Mouse (Mus musculus) ES-E14 (cell line): ENCODE data around the gene Shisa8. TPM values are rescaled to one million over a fixed set of nuclear protein-coding genes. Genes with fewer than 3 reads are reported as not detected.

Experiments
- DNase-seq: peaks from one replicate; pipeline ENCODE4 v3.0.0-alpha.2; 2013; ENCODE audit warnings: low read depth, low spot score
- H3K27ac ChIP-seq: 2 replicates; pipeline ENCODE4 v1.5.1; 2012; ENCODE audit warnings: low read depth, mild to moderate bottlenecking, low read length, moderate library complexity, mixed read lengths; ENCODE audit not compliant: poor library complexity, insufficient read depth, severe bottlenecking
- H3K36me3 ChIP-seq: 2 replicates; pipeline ENCODE4 v1.6.1; 2012; ENCODE audit warnings: mild to moderate bottlenecking, low read length, moderate library complexity, mixed read lengths; ENCODE audit not compliant: control insufficient read depth, poor library complexity, insufficient read depth, severe bottlenecking
- H3K4me1 ChIP-seq, 2 experiments: fragments of 150-350 bp in 1 of 2; sonication (generic) in 1 of 2; 2 replicates each; pipeline ENCODE4 v1.6.1; 2012; ENCODE audit warnings: low read length in 2 of 2, mild to moderate bottlenecking in 1 of 2, mixed read lengths in 1 of 2; ENCODE audit not compliant: control insufficient read depth in 2 of 2, insufficient read depth in 2 of 2, poor library complexity in 1 of 2
- H3K4me3 ChIP-seq, 2 experiments: fragments of 150-350 bp in 1 of 2; sonication (generic) in 1 of 2; 2 replicates each; pipeline ENCODE4 v1.5.1; 2012; ENCODE audit warnings: low read length in 2 of 2, low read depth in 1 of 2, mild to moderate bottlenecking in 1 of 2, mixed read lengths in 1 of 2; ENCODE audit not compliant: insufficient read depth in 1 of 2, poor library complexity in 1 of 2, severe bottlenecking in 1 of 2
- H3K9ac ChIP-seq: 2 replicates; pipeline ENCODE4 v1.6.1; 2012; ENCODE audit warnings: low read depth, mild to moderate bottlenecking, low read length, mixed read lengths; ENCODE audit not compliant: poor library complexity, insufficient read depth, severe bottlenecking
- H3K9me3 ChIP-seq: fragments of 150-350 bp; sonication (generic); 2 replicates; pipeline ENCODE4 v1.6.1; 2012; ENCODE audit warnings: low read depth, mild to moderate bottlenecking, low read length; ENCODE audit not compliant: control insufficient read depth, insufficient read depth
- CHD2 ChIP-seq: IDR thresholded peaks from 2 replicates; pipeline ENCODE4 v1.6.1; 2014; ENCODE audit warnings: mild to moderate bottlenecking, low read depth, low read length, inconsistent platforms
- HCFC1 ChIP-seq: IDR thresholded peaks from 2 replicates; pipeline ENCODE4 v1.6.1; 2012; ENCODE audit warnings: low read length, inconsistent platforms, borderline replicate concordance; ENCODE audit not compliant: insufficient read depth
- MAFK ChIP-seq: IDR thresholded peaks from 2 replicates; pipeline ENCODE4 v1.6.1; 2014; ENCODE audit warnings: mild to moderate bottlenecking, low read depth, low read length, inconsistent platforms; ENCODE audit not compliant: insufficient read depth
- ZC3H11A ChIP-seq: IDR thresholded peaks from 2 replicates; pipeline ENCODE4 v1.6.1; 2012; ENCODE audit warnings: low read depth, mild to moderate bottlenecking, inconsistent platforms, low read length, borderline replicate concordance
- ZNF384 ChIP-seq: IDR thresholded peaks from 2 replicates; pipeline ENCODE4 v1.6.1; 2012; ENCODE audit warnings: low read depth, low read length, inconsistent platforms
- in situ Hi-C, 2 experiments: fragments of 600-800 bp; cut with MboI; formaldehyde crosslinking; loops; one replicate each; pipeline ENCODE4 v1.15.1; 2025; ENCODE audit warnings: low sequenced_read_pairs in 2 of 2, inconsistent platforms in 1 of 2; ENCODE audit not compliant: unreplicated experiment in 2 of 2
- total RNA-seq: library from RNA; depleted of rRNA; stranded (reverse); fragments of 300-350 nt; gene quantifications from 2 replicates; pipeline ENCODE4 v1.2.3, GENCODE M21; 2012

Shisa8 gene
- total RNA-seq, 1 experiment, result 4.1 TPM

DNA sequence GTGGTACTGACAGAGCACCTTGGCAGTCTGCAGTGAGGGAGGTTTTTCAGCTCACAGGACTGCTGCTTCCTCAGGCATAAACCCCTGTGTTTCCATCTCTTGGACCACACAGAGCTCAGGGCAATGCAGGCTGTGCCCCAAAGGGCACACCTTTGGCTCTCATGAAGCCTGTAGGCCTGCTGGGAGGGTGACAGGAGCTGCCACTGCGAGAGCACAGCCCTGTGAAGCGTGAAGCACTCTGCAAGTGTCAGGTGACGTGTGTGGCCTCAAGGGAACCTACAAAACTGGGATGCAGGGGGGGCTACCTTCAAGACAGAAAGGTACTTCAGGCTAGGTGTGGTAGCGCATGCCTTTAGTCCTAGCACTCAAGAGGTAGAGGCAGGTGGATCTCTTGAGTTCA lies 20.0 kb upstream of the Shisa8 start:
- no peak for TF ChIP-seq ZNF384
- TF ChIP-seq HCFC1, result no peak
- peaks cover 27% of the 10 kb centered on the region; the same call in 1 of the 2 replicates for H3K36me3 ChIP-seq

GRCm38 (mm10) chr15:82231591-82232378 lies 19.2 kb upstream of the Shisa8 start:
- in situ Hi-C loops, result loop anchor here (10.0 to 25.0 kb wide), 3 partner anchors 87 to 169 kb away; partner anchors contain the start of genes Mei1 (in 2 of the 2), 4930407I10Rik (in 1 of the 2) and Srebf2 (in 1 of the 2)
- no peak for TF ChIP-seq CHD2
- no peak for TF ChIP-seq HCFC1
- TF ChIP-seq ZC3H11A, result no peak
- no peak for DNase-seq
- no peak overlapping the region for H3K27ac ChIP-seq
- no peak overlapping the region for H3K4me3 ChIP-seq
- H3K9me3 ChIP-seq, result no peaks in the 10 kb centered on the region
- peaks cover 6 to 24% of the 10 kb centered on the region in 2 experiments for H3K4me1 ChIP-seq
- H3K36me3 ChIP-seq, result peaks cover 21% of the 10 kb centered on the region; the same call in 1 of the 2 replicates
- H3K9ac ChIP-seq, result no peak overlapping the region

More for the DNA sequence above, 20.0 kb upstream of the Shisa8 start:
- H3K4me3 ChIP-seq, result no peak overlapping the region
- in situ Hi-C loops, result loop anchor here (10.0 to 25.0 kb wide), 3 partner anchors 88 to 170 kb away; partner anchors contain the start of genes Mei1 (in 2 of the 2), 4930407I10Rik (in 1 of the 2) and Srebf2 (in 1 of the 2)
- no peaks in the 10 kb centered on the region for H3K9me3 ChIP-seq
- no peak overlapping the region for H3K27ac ChIP-seq
- no peak for DNase-seq
- peaks cover 6 to 24% of the 10 kb centered on the region in 2 experiments for H3K4me1 ChIP-seq
- H3K9ac ChIP-seq, result no peak overlapping the region

DNA sequence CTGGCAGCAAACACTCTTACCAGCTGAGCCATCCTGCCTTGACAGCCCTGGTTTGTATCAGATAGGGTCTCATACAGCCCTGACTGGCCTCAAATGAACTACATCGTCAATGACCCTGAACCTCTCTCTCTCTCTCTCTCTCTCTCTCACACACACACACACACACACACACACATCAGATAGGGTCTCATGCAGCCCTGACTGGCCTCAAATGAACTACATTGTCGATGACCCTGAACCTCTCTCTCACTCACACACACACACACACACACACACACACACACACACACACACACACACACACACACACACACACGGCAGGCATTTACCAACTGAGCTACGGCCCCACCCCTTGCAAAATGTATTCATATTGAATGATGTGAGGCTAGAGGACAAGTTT lies 18.5 kb upstream of the Shisa8 start:
- DNase-seq, result no peak
- Histone ChIP-seq H3K36me3 (peaks cover 20% of the 10 kb centered on the region; the same call in 1 of the 2 replicates), H3K9me3 (no peaks in the 10 kb centered on the region), H3K27ac (no peak overlapping the region), H3K4me3 (no peak overlapping the region), H3K4me1 (peaks cover 6 to 24% of the 10 kb centered on the region in 2 experiments), H3K9ac (no peak overlapping the region)
- TF ChIP-seq ZC3H11A (no peak), ZNF384 (no peak), MAFK (no peak), HCFC1 (no peak), CHD2 (no peak)
- in situ Hi-C loops, result loop anchor here (10.0 to 25.0 kb wide), 3 partner anchors 86 to 169 kb away; partner anchors contain the start of genes Mei1 (in 2 of the 2), 4930407I10Rik (in 1 of the 2) and Srebf2 (in 1 of the 2)

GRCm38 (mm10) chr15:82230098-82230611 lies 17.5 kb upstream of the Shisa8 start:
- Histone ChIP-seq H3K36me3 (peaks cover 15% of the 10 kb centered on the region; the same call in 1 of the 2 replicates), H3K4me3 (no peak overlapping the region), H3K27ac (no peak overlapping the region), H3K9ac (no peak overlapping the region), H3K4me1 (peaks cover 2 to 24% of the 10 kb centered on the region in 2 experiments; a peak in 3 of 4 replicates), H3K9me3 (no peaks in the 10 kb centered on the region)
- DNase-seq, result no peak
- TF ChIP-seq CHD2, result no peak
- no peak for TF ChIP-seq ZC3H11A
- in situ Hi-C loops, result loop anchor here (10.0 to 25.0 kb wide), 3 partner anchors 85 to 168 kb away; partner anchors contain the start of genes Mei1 (in 2 of the 2), 4930407I10Rik (in 1 of the 2) and Srebf2 (in 1 of the 2)
